Mouse (Mus musculus) ES-E14 (cell line): ENCODE data around the gene Lypd4.

Source experiments
- CHD2 ChIP-seq: IDR thresholded peaks from 2 replicates; pipeline ENCODE4 v1.6.1; 2014; ENCODE audit warnings: mild to moderate bottlenecking, low read depth, low read length, inconsistent platforms
- ZNF384 ChIP-seq: IDR thresholded peaks from 2 replicates; pipeline ENCODE4 v1.6.1; 2012; ENCODE audit warnings: low read depth, low read length, inconsistent platforms

GRCm38 (mm10) chr7:24859234-24859633 is 10.5 kb downstream of the Lypd4 start:
- TF ChIP-seq ZNF384 (no peak), CHD2 (no peak)
